Mouse (Mus musculus) liver, adult 2 months (tissue): ENCODE measurements around the gene Cdk6.

Experiments used
- CTCF ChIP-seq: fragments of 200-500 bp; IDR thresholded peaks from 2 replicates; pipeline ENCODE4 v1.5.1; 2011; ENCODE audit warnings: low read depth, low read length, control low read depth
- POLR2A ChIP-seq: fragments of 200-500 bp; IDR thresholded peaks from 2 replicates; pipeline ENCODE4 v1.6.1; 2011; ENCODE audit warnings: low read length, control low read depth; ENCODE audit not compliant: insufficient read depth; ENCODE audit errors: extremely low read depth

DNA sequence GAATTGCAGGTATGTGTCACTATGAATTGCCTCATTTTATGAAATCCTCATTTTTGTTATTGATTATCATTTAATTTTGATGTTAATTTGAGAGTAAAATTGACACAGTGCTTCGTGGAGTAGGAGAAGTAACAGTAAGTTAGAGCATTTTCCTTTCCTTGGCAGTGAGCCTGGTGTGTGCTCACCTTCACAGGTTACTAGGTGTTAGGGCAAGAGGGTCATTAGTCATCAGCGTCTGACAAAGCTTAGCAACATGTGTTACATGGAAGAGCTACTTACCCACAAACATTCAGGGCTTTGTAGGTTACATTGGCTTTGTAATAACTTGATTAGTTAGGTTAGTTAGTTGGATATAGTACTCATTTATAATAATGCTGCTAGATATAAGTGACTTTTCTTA is 212.9 kb downstream of the Cdk6 start:
- no peak for TF ChIP-seq CTCF
- TF ChIP-seq POLR2A, result no peak
